Mouse (Mus musculus) kidney, postnatal 0 days (tissue): ENCODE measurements at regions not wholly inside any gene's neighbourhood (a gene's known extent, or its start where the extent isn't known, plus 50 kb on each side); places are given as distances from the start of the nearest gene placed in this dataset.

Experiments used
- ATAC-seq: fragments of 200-750 bp; cut with Nextera tagmentation; replicated peaks from 2 replicates; pipeline ENCODE4 v1.8.0; 2017; ENCODE audit warnings: low read depth, moderate number of reproducible peaks, moderate TSS enrichment, moderate library complexity; ENCODE audit not compliant: low FRiP score
- DNase-seq: peaks from one replicate; pipeline ENCODE4 v3.0.0-alpha.2; 2016; ENCODE audit warnings: low spot score
- H3K27ac ChIP-seq: fragments of 300-500 bp; sonication (generic); 2 replicates; pipeline ENCODE4 v1.5.1; 2014; ENCODE audit warnings: mild to moderate bottlenecking
- H3K27me3 ChIP-seq: fragments of 300-500 bp; sonication (generic); 2 replicates; pipeline ENCODE4 v1.6.1; 2014; ENCODE audit warnings: low read length, mixed read lengths; ENCODE audit not compliant: insufficient read depth
- H3K36me3 ChIP-seq: fragments of 300-500 bp; sonication (generic); 2 replicates; pipeline ENCODE4 v1.6.1; 2014; ENCODE audit warnings: low read length, mixed read lengths; ENCODE audit not compliant: insufficient read depth
- H3K4me1 ChIP-seq: fragments of 300-500 bp; sonication (generic); replicated peaks from 2 replicates; pipeline ENCODE4 v1.6.1; 2014; ENCODE audit warnings: antibody characterized with exemption, low read length, mixed read lengths; ENCODE audit not compliant: insufficient read depth
- H3K4me2 ChIP-seq: fragments of 300-500 bp; sonication (generic); 2 replicates; pipeline ENCODE4 v1.6.1; 2014; ENCODE audit warnings: mild to moderate bottlenecking, low read length, moderate library complexity, mixed read lengths
- H3K4me3 ChIP-seq: fragments of 300-500 bp; sonication (generic); replicated peaks from 2 replicates; pipeline ENCODE4 v1.5.1; 2014; ENCODE audit warnings: low read depth, low read length
- H3K9ac ChIP-seq: fragments of 300-500 bp; sonication (generic); 2 replicates; pipeline ENCODE4 v1.6.1; 2014; ENCODE audit warnings: low read depth, low read length
- H3K9me3 ChIP-seq: fragments of 300-500 bp; sonication (generic); replicated peaks from 2 replicates; pipeline ENCODE4 v1.6.1; 2016; ENCODE audit warnings: low read length, inconsistent platforms, mixed read lengths
- CTCF ChIP-seq: IDR thresholded peaks from 2 replicates; pipeline ENCODE4 v1.5.1; 2016; ENCODE audit warnings: antibody characterized with exemption, low read depth, mild to moderate bottlenecking, moderate library complexity
- WGBS: fragments of 180-500 bp; shearing (Covaris S2); extraction: QIAGEN DNeasy Blood & Tissue Kit; methylation state at CpG from one replicate; pipeline ENCODE4 v1.1.7; 2014; 5-methylcytosine and 5-hydroxymethylcytosine counted together

GRCm38 (mm10) chr14:33836341-33836740 lies 87.0 kb upstream of the Gdf10 start:
- no peaks in the 10 kb centered on the region for H3K27me3 ChIP-seq
- WGBS: 63% methylated on average over 11 of the region's 11 CpGs
- no peak overlapping the region for H3K9ac ChIP-seq
- no peak overlapping the region for H3K27ac ChIP-seq
- no peaks in the 10 kb centered on the region for H3K36me3 ChIP-seq
- H3K4me1 ChIP-seq: no peaks in the 10 kb centered on the region
- H3K9me3 ChIP-seq: no peaks in the 10 kb centered on the region
- no peak for TF ChIP-seq CTCF
- no peak overlapping the region for H3K4me3 ChIP-seq
- no peak overlapping the region for H3K4me2 ChIP-seq
- DNase-seq: no peak
- ATAC-seq: no peak

DNA sequence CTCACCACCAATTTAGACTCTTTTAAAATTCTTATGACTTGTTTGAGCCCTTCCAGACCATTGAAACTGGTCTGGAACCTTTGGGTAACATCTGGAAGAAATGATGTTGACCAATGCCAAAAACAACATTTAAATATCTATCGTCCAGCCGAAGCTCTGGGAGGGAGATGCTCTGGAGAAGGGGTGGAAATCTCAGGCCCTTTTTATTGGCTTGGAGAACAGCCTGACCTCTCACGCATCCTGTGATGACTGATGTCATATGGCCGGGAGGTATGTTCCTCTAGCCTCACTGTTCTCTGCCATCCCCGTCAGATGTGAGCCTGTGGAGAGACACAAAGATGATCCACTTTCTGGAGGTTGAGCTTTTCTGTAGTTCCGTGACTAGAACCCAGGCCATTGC lies 81.6 kb upstream of the Gdf10 start:
- Histone ChIP-seq H3K27me3 (no peaks in the 10 kb centered on the region), H3K4me2 (no peak overlapping the region), H3K27ac (no peak overlapping the region), H3K9ac (no peak overlapping the region), H3K4me3 (no peak overlapping the region), H3K9me3 (no peaks in the 10 kb centered on the region), H3K4me1 (0 out of 2 replicates have a peak, but pooled peaks cover 7% of the 10 kb centered on the region), H3K36me3 (no peaks in the 10 kb centered on the region)
- no peak for TF ChIP-seq CTCF
- 70% methylated on average over 6 of the region's 6 CpGs for WGBS
- ATAC-seq (no peak), DNase-seq (peak; percentile 39)

- no peaks in the 10 kb centered on the region for H3K36me3 ChIP-seq
- H3K4me3 ChIP-seq: no peak overlapping the region
- 76% methylated on average over 3 of the region's 3 CpGs for WGBS
- no peaks in the 10 kb centered on the region for H3K4me1 ChIP-seq
- no peaks in the 10 kb centered on the region for H3K27me3 ChIP-seq
- ATAC-seq: no peak
- H3K4me2 ChIP-seq: no peak overlapping the region
- no peak overlapping the region for H3K9ac ChIP-seq
- no peak for TF ChIP-seq CTCF
- DNase-seq: no peak
- no peak overlapping the region for H3K27ac ChIP-seq
- H3K9me3 ChIP-seq: no peaks in the 10 kb centered on the region
These were observed 69.9 kb upstream of the Gdf10 start for GRCm38 (mm10) chr14:33853499-33853898.

GRCm38 (mm10) chr14:33854181-33854580 lies 69.2 kb upstream of the Gdf10 start:
- H3K27me3 ChIP-seq: no peaks in the 10 kb centered on the region
- H3K27ac ChIP-seq: no peak overlapping the region
- DNase-seq (no peak), ATAC-seq (no peak)
- H3K4me2 ChIP-seq: no peak overlapping the region
- no peaks in the 10 kb centered on the region for H3K4me1 ChIP-seq
- H3K9ac ChIP-seq: no peak overlapping the region
- TF ChIP-seq CTCF: no peak
- no peaks in the 10 kb centered on the region for H3K9me3 ChIP-seq
- H3K4me3 ChIP-seq: no peak overlapping the region
- WGBS: 89% methylated on average over 6 of the region's 6 CpGs
- H3K36me3 ChIP-seq: no peaks in the 10 kb centered on the region

GRCm38 (mm10) chr14:33856992-33857391 lies 66.4 kb upstream of the Gdf10 start:
- Histone ChIP-seq H3K9me3 (no peaks in the 10 kb centered on the region), H3K4me3 (no peak overlapping the region), H3K36me3 (no peaks in the 10 kb centered on the region), H3K4me1 (no peaks in the 10 kb centered on the region), H3K9ac (no peak overlapping the region), H3K27ac (no peak overlapping the region), H3K4me2 (no peak overlapping the region), H3K27me3 (no peaks in the 10 kb centered on the region)
- ATAC-seq (no peak), DNase-seq (no peak)
- no peak for TF ChIP-seq CTCF
- 73% methylated on average over 6 of the region's 6 CpGs for WGBS

DNA sequence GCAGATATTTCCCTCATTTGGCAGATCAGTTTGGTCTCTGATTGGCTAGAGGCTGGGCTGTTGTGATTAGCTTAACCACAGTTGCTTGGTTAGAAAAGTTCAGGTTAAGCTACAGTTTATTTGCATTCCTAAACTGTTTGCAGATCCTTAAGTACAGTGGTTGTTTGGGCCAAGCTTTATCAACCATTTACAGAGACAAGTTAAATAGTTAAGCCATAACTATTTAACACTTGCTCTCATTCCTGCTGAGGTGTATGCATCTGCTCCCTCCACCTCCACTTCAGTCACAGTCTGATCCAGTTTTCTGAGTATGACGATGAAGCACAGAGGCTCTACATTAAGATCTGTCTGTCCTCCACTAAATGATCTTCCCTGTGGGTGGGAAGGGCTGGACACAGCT lies 58.6 kb upstream of the Gdf10 start:
- no peak overlapping the region for H3K27ac ChIP-seq
- H3K4me2 ChIP-seq: no peak overlapping the region
- no peak overlapping the region for H3K9ac ChIP-seq
- no peaks in the 10 kb centered on the region for H3K27me3 ChIP-seq
- H3K36me3 ChIP-seq: no peaks in the 10 kb centered on the region
- 0 out of 2 replicates have a peak, but pooled peaks cover 5% of the 10 kb centered on the region for H3K4me1 ChIP-seq
- no peak; the same call in 1 of the 2 replicates for ATAC-seq
- no peaks in the 10 kb centered on the region for H3K9me3 ChIP-seq
- WGBS: 67% methylated on average over 1 of the region's 1 CpGs
- no peak for DNase-seq
- no peak for TF ChIP-seq CTCF
- H3K4me3 ChIP-seq: no peak overlapping the region

DNA sequence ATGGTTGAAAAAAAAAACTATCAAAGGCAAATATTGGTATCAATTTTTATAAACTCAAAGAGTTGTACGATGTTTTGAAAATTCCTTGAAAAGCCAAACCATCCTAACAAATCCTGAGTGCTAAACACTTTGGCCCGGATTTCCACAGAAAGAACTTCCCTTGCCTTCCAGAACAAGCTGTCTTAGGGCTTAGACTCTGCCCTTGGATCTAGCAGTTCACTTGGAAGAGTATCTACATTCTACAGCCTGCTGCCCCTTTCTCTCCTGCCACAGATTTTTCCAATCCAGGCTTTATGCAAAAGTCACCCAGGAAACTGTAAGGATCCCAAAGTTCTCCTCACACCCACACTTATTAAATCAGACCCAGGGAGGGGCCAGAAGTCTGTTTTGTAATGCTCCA lies 57.6 kb upstream of the Gdf10 start:
- Histone ChIP-seq H3K27ac (no peak overlapping the region), H3K36me3 (no peaks in the 10 kb centered on the region), H3K9me3 (no peaks in the 10 kb centered on the region), H3K9ac (no peak overlapping the region), H3K4me1 (0 out of 2 replicates have a peak, but pooled peaks cover 5% of the 10 kb centered on the region), H3K4me2 (no peak overlapping the region), H3K27me3 (no peaks in the 10 kb centered on the region), H3K4me3 (no peak overlapping the region)
- no peak for ATAC-seq
- 92% methylated on average over 2 of the region's 2 CpGs for WGBS
- DNase-seq: no peak
- TF ChIP-seq CTCF: no peak
